Mouse (Mus musculus): ENCODE data around the gene Hoxa4. TPM values are rescaled to one million over a fixed set of nuclear protein-coding genes. Genes with fewer than 3 reads are reported as not detected.

The Hoxa4 gene
- polyA plus RNA-seq, 1 experiment from 2014 or later, result not detected

DNA sequence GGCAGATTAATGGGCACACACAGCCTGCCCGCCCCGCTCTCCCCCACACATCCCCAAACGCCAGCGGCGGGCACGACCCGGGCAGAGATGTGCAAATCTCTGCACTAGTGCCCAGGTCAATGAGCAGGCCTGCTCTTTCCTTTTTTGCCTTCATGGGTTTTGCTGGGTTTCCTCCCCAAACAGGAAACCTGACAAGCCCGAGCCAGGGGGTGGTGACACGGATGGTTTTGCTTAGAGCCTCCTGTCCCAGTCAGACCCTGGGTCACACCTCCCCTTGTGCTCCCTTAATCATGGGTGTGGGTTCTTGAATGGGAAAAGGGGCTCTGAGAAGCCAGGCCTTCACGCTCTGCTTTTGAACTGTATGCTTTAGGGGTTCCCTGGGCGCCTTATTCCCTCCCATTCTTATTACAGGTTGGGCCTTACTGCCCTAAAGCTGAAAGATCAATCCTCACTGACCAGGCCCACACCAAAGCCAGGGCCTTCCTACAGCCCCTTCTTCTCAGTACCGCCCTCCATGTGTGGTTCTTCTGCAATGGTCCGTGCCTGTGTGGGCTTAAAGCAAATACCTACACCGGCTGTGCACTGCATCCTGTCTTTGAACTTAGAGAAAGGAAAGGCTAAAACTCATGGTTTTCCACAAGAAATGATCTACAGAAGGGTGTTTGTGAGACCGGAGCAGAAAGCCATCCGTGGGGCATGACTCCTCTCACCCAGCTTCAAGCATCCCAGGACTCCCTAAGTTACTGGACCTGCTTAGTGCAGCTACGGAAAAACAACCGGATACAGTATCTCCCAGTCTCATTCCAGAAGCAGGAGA is 17.5 kb upstream of the Hoxa4 start:
- no peak overlapping the region for H3K4me3 ChIP-seq
- H3K36me3 ChIP-seq (replicated peaks), result no peaks in the 10 kb centered on the region
- H3K4me1 ChIP-seq, result peaks cover 25% of the 10 kb centered on the region
- peaks cover 100% of the 10 kb centered on the region for H3K27me3 ChIP-seq (ENCODE audit: poor library complexity, severe bottlenecking)
- WGBS, result 2% methylated on average over 18 of the region's 18 CpGs
- H3K27ac ChIP-seq, result no peak overlapping the region
- H3K9me3 ChIP-seq, result no peaks in the 10 kb centered on the region
- no peak for DNase-seq (ENCODE audit: extremely low spot score, low spot score)

DNA sequence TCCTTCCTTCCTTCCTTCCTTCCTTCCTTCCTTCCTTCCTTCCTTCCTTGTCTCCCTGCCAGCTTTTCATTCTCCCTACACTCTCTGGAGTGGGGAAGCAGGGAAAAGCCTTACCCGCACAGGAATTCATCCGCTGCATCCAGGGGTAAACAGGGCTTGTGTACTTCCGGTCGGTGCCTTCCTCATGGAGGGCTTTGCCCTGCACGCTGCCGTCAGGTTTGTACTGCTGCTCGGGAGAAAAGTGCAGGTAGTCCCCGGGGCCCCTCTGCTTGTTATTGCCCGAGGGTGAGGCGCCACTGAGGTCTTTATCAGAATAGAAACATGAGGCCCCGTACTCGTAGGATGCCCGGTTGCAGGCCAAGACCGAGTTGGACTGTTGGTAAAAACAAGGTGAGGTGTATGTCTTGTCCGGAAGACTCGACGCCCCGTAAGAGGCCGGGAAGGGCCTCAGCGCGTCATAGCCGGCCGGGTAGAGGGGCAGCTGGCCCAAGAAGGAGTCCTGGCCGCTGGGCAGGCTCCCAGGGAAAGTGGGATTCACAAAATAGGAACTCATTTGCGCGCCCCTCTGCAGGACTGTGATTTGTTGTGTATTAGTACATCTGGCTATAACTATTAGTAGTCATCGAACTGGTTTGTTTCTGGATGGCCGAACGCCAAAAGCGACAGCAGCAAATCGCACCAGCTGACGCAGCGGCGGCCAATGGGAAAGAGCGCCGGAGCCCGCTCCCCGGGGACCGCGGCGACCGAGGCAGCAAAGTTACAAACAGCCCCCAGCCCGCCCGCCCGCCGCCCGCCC is 16.7 kb upstream of the Hoxa4 start, which contains the start of gene Hoxa6:
TSS of gene Hoxa6 (minus strand) at position 651 of the 796 bp plus-strand sequence.
- Histone ChIP-seq H3K4me3 (no peak within 1 kb of the TSS), H3K9me3 (no peaks in the 10 kb centered on the region), H3K36me3 (replicated peaks) (no peaks in the 10 kb centered on the region), H3K27ac (no peak within 1 kb of the TSS), H3K4me1 (peaks cover 34% of the 10 kb centered on the region), H3K27me3 (ENCODE audit: poor library complexity, severe bottlenecking) (peaks cover 100% of the 10 kb centered on the region)
- 1% methylated on average over 47 of the region's 47 CpGs for WGBS
- no peak for DNase-seq (ENCODE audit: extremely low spot score, low spot score)

DNA sequence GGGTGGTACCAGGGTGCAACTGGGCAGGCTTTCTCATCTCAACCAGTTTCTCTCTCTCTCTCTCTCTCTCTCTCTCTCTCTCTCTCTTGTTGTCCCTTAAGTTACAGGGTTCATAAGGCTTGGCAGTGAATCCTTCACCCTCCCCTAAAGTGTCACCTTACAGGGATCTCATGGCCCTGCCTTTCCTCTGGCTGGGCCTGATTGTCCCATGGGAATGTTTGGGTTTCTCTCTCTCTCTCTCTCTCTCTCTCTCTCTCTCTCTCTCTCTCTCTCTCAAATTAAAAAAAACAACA is 16.1 kb upstream of the Hoxa4 start:
- Histone ChIP-seq H3K36me3 (replicated peaks) (no peaks in the 10 kb centered on the region), H3K27ac (no peak overlapping the region), H3K4me3 (no peak overlapping the region), H3K27me3 (ENCODE audit: poor library complexity, severe bottlenecking) (peaks cover 100% of the 10 kb centered on the region), H3K9me3 (no peaks in the 10 kb centered on the region), H3K4me1 (peaks cover 31% of the 10 kb centered on the region)
- DNase-seq (ENCODE audit: extremely low spot score, low spot score), result no peak

DNA sequence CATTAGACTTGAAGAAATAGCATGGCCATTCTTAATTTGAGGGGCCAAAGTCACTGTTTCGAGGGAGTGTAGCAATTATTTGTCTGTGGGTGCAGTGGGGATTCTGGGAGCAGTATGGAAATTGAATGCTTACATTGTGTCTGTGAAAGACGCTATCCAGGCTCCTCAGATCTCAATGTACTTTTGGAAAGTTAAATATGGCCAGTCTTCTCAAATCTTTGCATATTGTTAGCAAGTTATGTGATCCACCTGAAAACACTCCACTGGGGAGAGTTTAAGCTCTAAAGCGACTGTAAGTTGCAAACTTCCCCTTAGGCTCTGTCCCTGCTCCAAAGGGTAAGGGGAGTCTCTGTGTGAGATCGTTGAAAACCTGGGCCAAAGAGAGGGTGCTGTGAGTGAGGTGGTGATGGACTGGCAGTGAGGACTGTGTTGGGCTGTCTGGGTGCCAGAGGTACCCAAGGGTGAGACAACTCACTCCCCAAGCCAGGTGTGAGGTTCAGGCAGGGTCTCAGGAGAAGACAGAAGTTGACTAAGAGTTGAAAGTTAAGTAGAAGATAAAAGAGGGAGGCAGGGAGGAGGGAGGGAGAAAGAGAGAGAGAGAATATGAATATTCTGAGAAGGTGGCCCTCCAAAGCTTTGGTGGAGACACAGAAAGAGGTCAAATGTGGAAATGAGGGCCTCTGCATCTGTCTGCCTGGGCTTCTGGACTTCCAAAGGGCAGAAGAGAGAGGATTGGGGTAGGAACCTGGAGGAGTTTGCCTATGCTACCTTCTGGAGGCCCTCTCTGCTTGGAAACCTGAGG is 15.5 kb upstream of the Hoxa4 start:
- no peak overlapping the region for H3K4me3 ChIP-seq
- no peak overlapping the region for H3K27ac ChIP-seq
- no peaks in the 10 kb centered on the region for H3K9me3 ChIP-seq
- DNase-seq (ENCODE audit: extremely low spot score, low spot score), result no peak
- WGBS, result 2% methylated on average over 4 of the region's 4 CpGs
- no peaks in the 10 kb centered on the region for H3K36me3 ChIP-seq (replicated peaks)
- peaks cover 31% of the 10 kb centered on the region for H3K4me1 ChIP-seq
- H3K27me3 ChIP-seq (ENCODE audit: poor library complexity, severe bottlenecking), result peaks cover 100% of the 10 kb centered on the region

DNA sequence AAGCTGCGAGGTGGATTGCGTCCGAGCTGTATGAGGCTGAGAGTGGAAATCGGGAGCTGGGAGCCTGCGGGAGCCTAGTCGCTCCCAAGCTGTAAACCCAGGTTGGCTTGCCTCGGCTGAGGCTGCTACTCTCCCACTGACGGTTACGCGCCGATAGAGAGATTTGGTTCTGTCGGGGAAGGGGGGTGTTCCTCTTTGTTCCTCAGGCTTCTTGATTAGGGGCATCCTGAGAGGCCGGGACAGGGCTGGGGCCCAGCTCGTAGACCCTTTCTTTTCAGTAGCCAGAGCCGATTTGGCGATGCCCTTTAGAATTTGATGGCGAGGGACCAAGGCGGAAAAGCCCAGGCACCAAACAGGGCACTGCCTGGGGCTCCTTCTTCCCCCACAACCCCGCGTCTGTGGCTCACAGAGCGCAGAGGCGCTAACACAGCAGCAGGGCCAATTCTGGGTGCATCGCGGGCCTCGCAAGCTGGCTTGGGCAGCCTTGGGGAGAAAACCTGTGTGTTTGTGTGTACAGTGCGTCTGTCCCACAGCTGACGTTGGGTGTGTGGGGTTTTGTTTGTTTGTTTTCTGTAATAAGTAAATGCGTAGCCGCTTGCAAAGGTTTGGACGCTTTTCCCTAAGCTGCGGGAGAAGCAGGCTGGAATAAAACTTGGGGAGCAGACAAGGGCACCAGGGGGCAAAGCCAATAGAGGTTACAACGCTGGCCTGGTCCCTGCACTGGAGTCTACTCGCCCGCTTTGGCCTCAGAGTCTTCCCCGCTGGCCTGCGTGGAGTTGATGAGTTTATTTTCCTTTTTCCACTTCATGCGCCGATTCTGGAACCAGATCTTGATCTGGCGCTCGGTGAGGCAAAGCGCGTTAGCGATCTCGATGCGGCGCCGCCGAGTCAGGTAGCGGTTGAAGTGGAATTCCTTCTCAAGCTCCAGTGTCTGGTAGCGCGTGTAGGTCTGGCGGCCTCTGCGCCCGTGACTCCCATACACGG is 14.4 kb upstream of the Hoxa4 start:
- H3K27ac ChIP-seq, result no peak overlapping the region
- H3K27me3 ChIP-seq (ENCODE audit: poor library complexity, severe bottlenecking), result peaks cover 100% of the 10 kb centered on the region
- no peaks in the 10 kb centered on the region for H3K9me3 ChIP-seq
- 1% methylated on average over 55 of the region's 55 CpGs for WGBS
- no peaks in the 10 kb centered on the region for H3K36me3 ChIP-seq (replicated peaks)
- H3K4me1 ChIP-seq, result peaks cover 24% of the 10 kb centered on the region
- H3K4me3 ChIP-seq, result no peak overlapping the region
- no peak for DNase-seq (ENCODE audit: extremely low spot score, low spot score)

DNA sequence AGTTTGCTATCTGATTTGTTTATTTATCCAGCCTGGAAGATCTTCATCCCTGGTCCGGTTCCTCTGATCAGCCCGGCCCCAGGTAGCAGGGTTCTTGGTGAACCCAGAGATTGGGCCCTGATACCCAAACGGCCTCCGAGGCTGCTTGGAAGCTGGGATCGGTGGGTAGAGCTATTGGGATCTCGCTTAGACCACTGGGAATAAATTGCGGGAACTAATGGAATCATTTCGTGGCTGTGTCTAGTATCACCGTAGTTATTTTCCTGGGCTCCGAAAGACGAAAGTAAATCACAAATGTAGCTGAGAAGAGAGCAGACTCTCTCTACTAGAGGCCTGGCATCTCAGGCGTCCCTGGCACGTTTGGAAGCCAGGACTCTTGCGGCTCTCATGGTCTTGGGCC is 13.7 kb upstream of the Hoxa4 start:
- 6% methylated on average over 14 of the region's 14 CpGs for WGBS
- Histone ChIP-seq H3K27ac (no peak overlapping the region), H3K9me3 (no peaks in the 10 kb centered on the region), H3K4me3 (no peak overlapping the region), H3K4me1 (peaks cover 24% of the 10 kb centered on the region), H3K36me3 (replicated peaks) (no peaks in the 10 kb centered on the region), H3K27me3 (ENCODE audit: poor library complexity, severe bottlenecking) (peaks cover 100% of the 10 kb centered on the region)
- no peak for DNase-seq (ENCODE audit: extremely low spot score, low spot score)

DNA sequence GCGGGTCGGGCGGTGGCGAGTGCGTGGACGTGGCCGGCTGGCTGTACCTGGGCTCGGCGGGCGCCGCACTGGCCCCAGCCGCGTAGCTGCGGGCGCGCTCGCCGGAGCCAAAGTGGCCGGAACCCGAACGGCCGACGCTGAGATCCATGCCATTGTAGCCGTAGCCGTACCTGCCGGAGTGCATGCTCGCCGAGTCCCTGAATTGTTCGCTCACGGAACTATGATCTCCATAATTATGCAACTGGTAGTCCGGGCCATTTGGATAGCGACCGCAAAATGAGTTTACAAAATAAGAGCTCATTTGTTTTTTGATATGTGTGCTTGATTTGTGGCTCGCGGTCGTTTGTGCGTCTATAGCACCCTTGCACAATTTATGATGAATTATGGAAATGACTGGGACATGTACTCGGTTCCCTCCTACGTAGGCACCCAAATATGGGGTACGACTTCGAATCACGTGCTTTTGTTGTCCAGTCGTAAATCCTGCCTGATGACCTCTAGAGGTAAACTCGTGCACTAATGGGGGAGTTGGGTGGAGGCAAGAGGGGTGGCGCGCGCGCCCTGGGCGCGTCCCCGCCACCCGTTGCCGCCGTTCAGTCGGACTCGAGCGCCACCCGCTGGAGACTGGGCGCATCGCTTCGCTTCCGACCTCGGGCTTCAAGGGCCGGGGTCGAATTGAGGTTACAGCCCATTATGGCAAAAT is 12.6 kb upstream of the Hoxa4 start, which contains the start of gene Hoxa5:
TSS of gene Hoxa5 (minus strand) at position 538 of the 703 bp plus-strand sequence.
- no peak within 1 kb of the TSS for H3K27ac ChIP-seq
- H3K4me1 ChIP-seq, result peaks cover 24% of the 10 kb centered on the region
- no peaks in the 10 kb centered on the region for H3K9me3 ChIP-seq
- H3K36me3 ChIP-seq (replicated peaks), result no peaks in the 10 kb centered on the region
- peak; percentile 58 for DNase-seq (ENCODE audit: extremely low spot score, low spot score)
- WGBS, result 1% methylated on average over 65 of the region's 65 CpGs
- H3K27me3 ChIP-seq (ENCODE audit: poor library complexity, severe bottlenecking), result peaks cover 100% of the 10 kb centered on the region
- peak within 1 kb of the TSS; percentile 31 for H3K4me3 ChIP-seq

DNA sequence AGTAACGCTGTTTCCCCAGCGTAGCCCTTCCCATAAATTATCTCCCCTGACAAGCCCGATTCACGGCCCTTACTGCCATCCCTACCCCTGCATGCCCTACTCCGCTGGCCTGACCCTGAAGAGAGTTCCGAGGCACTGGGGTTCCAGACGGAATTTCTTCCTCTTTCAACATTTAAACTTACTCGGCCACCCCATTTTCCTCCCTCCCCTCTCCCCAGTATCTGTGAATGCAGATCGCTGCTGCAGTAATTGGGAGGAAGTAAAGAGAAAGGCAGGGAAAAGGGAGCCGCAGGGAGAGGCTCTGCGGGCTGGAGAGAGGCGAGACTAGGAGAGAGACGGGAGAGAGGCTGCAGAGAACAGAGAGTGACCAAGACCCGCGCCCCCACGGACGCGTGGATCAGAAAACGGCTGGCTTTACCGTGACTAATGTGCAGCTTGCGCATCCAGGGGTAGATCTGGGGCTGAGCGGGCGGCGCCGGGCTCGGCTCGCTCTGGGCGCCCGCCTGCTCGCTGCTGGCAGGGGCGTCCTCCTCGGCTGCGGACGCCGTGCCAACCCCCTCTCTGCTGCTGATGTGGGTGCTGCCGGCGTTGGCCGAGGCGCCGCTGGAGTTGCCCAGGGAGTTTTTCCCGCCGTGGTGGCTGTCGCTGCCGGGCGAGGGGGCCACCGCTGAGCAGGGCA is 12.0 kb upstream of the Hoxa4 start:
- Histone ChIP-seq H3K4me1 (peaks cover 20% of the 10 kb centered on the region), H3K27ac (no peak overlapping the region), H3K36me3 (replicated peaks) (no peaks in the 10 kb centered on the region), H3K27me3 (ENCODE audit: poor library complexity, severe bottlenecking) (peaks cover 100% of the 10 kb centered on the region), H3K9me3 (no peaks in the 10 kb centered on the region), H3K4me3 (peak overlapping the region; percentile 31)
- no peak for DNase-seq (ENCODE audit: extremely low spot score, low spot score)
- WGBS, result under 1% methylated on average over 46 of the region's 46 CpGs

DNA sequence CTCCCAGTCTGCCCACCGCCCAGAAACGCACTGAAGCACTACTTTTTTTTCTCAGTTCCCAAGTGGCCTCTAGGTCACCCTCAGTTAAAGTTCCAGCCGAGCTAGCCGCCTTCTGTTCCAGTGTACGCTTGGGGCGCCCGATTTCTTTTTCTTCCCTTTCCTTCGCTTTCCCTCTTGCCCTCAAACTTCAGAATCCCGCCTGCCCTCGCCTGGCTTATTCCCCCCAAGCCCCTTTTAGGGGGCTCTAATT is 11.5 kb upstream of the Hoxa4 start:
- Histone ChIP-seq H3K4me3 (no peak overlapping the region), H3K4me1 (peaks cover 16% of the 10 kb centered on the region), H3K27ac (no peak overlapping the region), H3K27me3 (ENCODE audit: poor library complexity, severe bottlenecking) (peaks cover 100% of the 10 kb centered on the region), H3K9me3 (no peaks in the 10 kb centered on the region), H3K36me3 (replicated peaks) (no peaks in the 10 kb centered on the region)
- 0% methylated on average over 10 of the region's 10 CpGs for WGBS
- no peak for DNase-seq (ENCODE audit: extremely low spot score, low spot score)

DNA sequence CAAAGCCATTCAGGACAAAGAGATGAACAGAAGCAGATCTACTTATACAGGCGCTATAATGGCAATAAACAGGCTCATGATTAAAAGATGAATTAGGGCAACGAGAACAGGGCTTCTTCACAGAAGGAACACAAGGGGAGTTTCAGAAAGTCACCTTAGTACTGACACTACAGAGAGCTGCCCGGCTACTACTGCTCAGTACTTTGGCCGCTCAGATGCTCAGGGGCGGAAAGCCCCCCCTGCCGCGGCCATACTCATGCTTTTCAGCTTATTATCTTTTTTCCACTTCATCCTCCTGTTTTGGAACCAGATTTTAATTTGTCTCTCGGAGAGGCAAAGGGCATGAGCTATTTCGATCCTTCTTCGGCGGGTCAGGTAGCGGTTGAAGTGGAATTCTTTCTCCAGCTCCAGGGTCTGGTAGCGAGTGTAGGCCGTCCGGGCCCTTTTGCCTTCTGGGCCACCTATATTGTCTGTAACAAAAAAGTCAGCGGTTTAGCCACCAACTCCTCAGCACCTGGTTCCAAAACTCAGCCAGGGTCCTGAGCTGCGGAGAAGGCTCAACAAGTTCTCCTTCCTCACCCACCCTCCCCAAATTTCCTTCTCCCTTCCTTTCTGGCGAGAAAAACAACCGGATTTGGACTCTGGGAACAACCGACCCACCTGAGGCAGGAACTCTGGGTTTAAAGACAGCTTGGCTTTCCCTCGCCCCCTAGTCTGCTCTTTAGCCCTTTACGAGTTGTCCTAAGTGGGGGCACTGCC is 11.0 kb upstream of the Hoxa4 start:
- H3K27ac ChIP-seq, result no peak overlapping the region
- H3K9me3 ChIP-seq, result no peaks in the 10 kb centered on the region
- 2% methylated on average over 22 of the region's 22 CpGs for WGBS
- no peak overlapping the region for H3K4me3 ChIP-seq
- H3K27me3 ChIP-seq (ENCODE audit: poor library complexity, severe bottlenecking), result peaks cover 100% of the 10 kb centered on the region
- H3K36me3 ChIP-seq (replicated peaks), result no peaks in the 10 kb centered on the region
- DNase-seq (ENCODE audit: extremely low spot score, low spot score), result peak; percentile 47
- peaks cover 16% of the 10 kb centered on the region for H3K4me1 ChIP-seq

DNA sequence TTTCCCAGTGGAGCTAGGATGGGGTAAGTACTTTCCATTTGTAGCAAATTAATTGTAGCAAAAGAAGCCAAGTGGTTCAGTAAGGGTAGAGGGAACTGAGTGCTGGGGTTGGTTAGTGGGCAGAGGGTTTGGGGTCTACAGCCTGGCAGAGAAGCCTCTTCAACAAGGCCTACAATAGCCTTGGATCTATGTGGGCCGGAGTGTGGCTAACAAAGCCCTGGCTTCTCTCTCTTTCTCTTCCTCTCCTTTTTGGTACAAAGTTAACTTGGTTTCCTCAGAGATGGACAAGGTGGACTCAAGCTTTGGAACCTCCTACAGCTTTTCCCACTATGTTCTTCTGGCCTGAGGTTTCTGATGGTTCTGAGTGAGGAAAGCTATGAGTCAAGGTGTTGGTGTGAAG is 9.7 kb upstream of the Hoxa4 start:
- 7% methylated on average over 1 of the region's 1 CpGs for WGBS
- Histone ChIP-seq H3K27ac (no peak overlapping the region), H3K4me3 (no peak overlapping the region), H3K4me1 (peaks cover 16% of the 10 kb centered on the region), H3K27me3 (ENCODE audit: poor library complexity, severe bottlenecking) (peaks cover 100% of the 10 kb centered on the region), H3K36me3 (replicated peaks) (no peaks in the 10 kb centered on the region), H3K9me3 (no peaks in the 10 kb centered on the region)
- DNase-seq (ENCODE audit: extremely low spot score, low spot score), result no peak
